Mouse (Mus musculus) CH12F3 (cell line): Measurements from ENCODE around the gene Ccdc8.

Experiments used
- in situ Hi-C: fragments of 300-500 bp; cut with MboI; formaldehyde crosslinking; loops from 2 replicates; pipeline ENCODE4 v1.14.3; 2020; ENCODE audit warnings: low sequenced_read_pairs

The Ccdc8 gene

GRCm38 (mm10) chr7:17038018-17038695, 45.6 kb downstream of the Ccdc8 start:
- in situ Hi-C loops: no loop called here

- in situ Hi-C loops: no loop called here
These were observed 46.9 kb downstream of the Ccdc8 start for GRCm38 (mm10) chr7:17039373-17039772.

- in situ Hi-C loops: no loop called here
These were observed 53.2 kb downstream of the Ccdc8 start for GRCm38 (mm10) chr7:17045743-17046142.
